Mouse (Mus musculus): ENCODE data around the gene Sipa1l3. TPM values are rescaled to one million over a fixed set of nuclear protein-coding genes. Genes with fewer than 3 reads are reported as not detected.
A peak's percentile ranks its signal among the peaks of the same experiment; 100 is the strongest.

Sipa1l3 gene
- polyA plus RNA-seq, 1 experiment from 2014 or later: 21.6 TPM

GRCm38 (mm10) chr7:29489851-29490250, 28.6 kb downstream of the Sipa1l3 start:
- Histone ChIP-seq H3K27ac (ENCODE audit: low read length) (peak overlapping the region; percentile 83), H3K27me3 (ENCODE audit: control insufficient read depth, insufficient read depth, low read depth, low read length) (no peaks in the 10 kb centered on the region), H3K4me2 (ENCODE audit: low read depth, low read length) (no peak overlapping the region), H3K9me3 (ENCODE audit: control insufficient read depth, low read length) (no peaks in the 10 kb centered on the region), H3K4me1 (replicated peaks; ENCODE audit: control insufficient read depth, insufficient read depth, low read length) (peaks cover 34% of the 10 kb centered on the region), H3K4me3 (ENCODE audit: low read length) (no peak overlapping the region), H3K9ac (ENCODE audit: low read length) (no peak overlapping the region; the same call in 1 of the 2 replicates), H3K36me3 (ENCODE audit: control insufficient read depth, insufficient read depth, low read length) (peaks cover 4% of the 10 kb centered on the region; the same call in 1 of the 2 replicates)
- peak; percentile 29; the same call in 1 of the 2 replicates for ATAC-seq (ENCODE audit: low read depth)
- 32% methylated on average over 7 of the region's 7 CpGs for WGBS

DNA sequence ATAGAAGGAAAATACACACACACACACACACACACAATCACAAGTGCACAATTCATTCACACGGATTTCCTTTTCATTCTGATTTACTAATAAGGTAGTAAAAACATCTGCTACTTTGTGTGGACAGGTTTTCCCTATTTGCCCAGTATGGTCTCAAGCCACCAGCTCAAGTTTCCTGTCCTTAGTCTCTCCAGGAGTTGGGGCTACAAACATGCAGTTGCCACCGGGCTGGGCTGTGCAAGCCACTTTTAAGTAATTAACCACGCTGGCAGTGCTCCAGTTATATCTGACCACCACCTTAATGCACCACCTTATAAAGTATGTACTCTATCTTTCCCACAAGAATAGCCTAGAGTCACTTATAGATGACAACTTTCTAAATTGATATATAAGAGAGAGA, 29.1 kb downstream of the Sipa1l3 start:
- Histone ChIP-seq H3K27ac (ENCODE audit: low read length) (peak overlapping the region; percentile 83), H3K36me3 (ENCODE audit: control insufficient read depth, insufficient read depth, low read length) (no peaks in the 10 kb centered on the region), H3K27me3 (ENCODE audit: control insufficient read depth, insufficient read depth, low read depth, low read length) (no peaks in the 10 kb centered on the region), H3K4me3 (ENCODE audit: low read length) (no peak overlapping the region), H3K4me2 (ENCODE audit: low read depth, low read length) (no peak overlapping the region), H3K4me1 (replicated peaks; ENCODE audit: control insufficient read depth, insufficient read depth, low read length) (peaks cover 34% of the 10 kb centered on the region), H3K9me3 (ENCODE audit: control insufficient read depth, low read length) (no peaks in the 10 kb centered on the region), H3K9ac (ENCODE audit: low read length) (no peak overlapping the region)
- WGBS: 34% methylated on average over 3 of the region's 3 CpGs
- no peak for ATAC-seq (ENCODE audit: low read depth)

GRCm38 (mm10) chr7:29486753-29487152, 31.7 kb downstream of the Sipa1l3 start:
- Histone ChIP-seq H3K36me3 (ENCODE audit: control insufficient read depth, insufficient read depth, low read length) (no peaks in the 10 kb centered on the region), H3K9ac (ENCODE audit: low read length) (no peak overlapping the region), H3K4me3 (ENCODE audit: low read length) (no peak overlapping the region), H3K9me3 (ENCODE audit: control insufficient read depth, low read length) (no peaks in the 10 kb centered on the region), H3K4me2 (ENCODE audit: low read depth, low read length) (no peak overlapping the region), H3K27ac (ENCODE audit: low read length) (no peak overlapping the region), H3K27me3 (ENCODE audit: control insufficient read depth, insufficient read depth, low read depth, low read length) (no peaks in the 10 kb centered on the region), H3K4me1 (replicated peaks; ENCODE audit: control insufficient read depth, insufficient read depth, low read length) (peaks cover 35% of the 10 kb centered on the region)
- no peak for ATAC-seq (ENCODE audit: low read depth)
- WGBS: 79% methylated on average over 3 of the region's 3 CpGs

DNA sequence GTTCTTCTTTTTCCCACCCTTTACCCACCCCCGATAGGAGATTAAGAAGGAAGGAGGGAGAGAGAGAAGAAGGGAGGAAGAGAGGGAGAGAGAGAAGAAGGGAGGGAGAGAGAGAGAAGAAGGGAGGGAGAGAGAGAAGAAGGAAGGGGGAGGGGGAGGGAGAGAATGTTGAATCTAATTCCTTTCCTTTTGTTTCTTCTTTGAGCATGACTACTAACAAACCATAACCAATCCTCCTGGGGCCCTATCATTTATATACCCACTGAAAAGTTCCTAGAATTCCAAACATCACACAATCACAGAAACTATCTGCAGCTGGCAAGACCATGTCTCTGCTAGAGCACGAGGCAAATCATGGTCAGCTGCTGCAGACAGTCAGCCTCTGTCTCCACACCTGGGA, 32.7 kb downstream of the Sipa1l3 start:
- no peak overlapping the region for H3K27ac ChIP-seq (ENCODE audit: low read length)
- no peak for ATAC-seq (ENCODE audit: low read depth)
- H3K36me3 ChIP-seq (ENCODE audit: control insufficient read depth, insufficient read depth, low read length): no peaks in the 10 kb centered on the region
- no peaks in the 10 kb centered on the region for H3K9me3 ChIP-seq (ENCODE audit: control insufficient read depth, low read length)
- H3K27me3 ChIP-seq (ENCODE audit: control insufficient read depth, insufficient read depth, low read depth, low read length): no peaks in the 10 kb centered on the region
- H3K4me1 ChIP-seq (replicated peaks; ENCODE audit: control insufficient read depth, insufficient read depth, low read length): peaks cover 38% of the 10 kb centered on the region
- WGBS: 49% methylated on average over 2 of the region's 2 CpGs
- no peak overlapping the region for H3K4me3 ChIP-seq (ENCODE audit: low read length)
- no peak overlapping the region for H3K4me2 ChIP-seq (ENCODE audit: low read depth, low read length)
- H3K9ac ChIP-seq (ENCODE audit: low read length): no peak overlapping the region

GRCm38 (mm10) chr7:29483556-29483955, 34.9 kb downstream of the Sipa1l3 start:
- no peak overlapping the region for H3K4me2 ChIP-seq (ENCODE audit: low read depth, low read length)
- no peak overlapping the region for H3K27ac ChIP-seq (ENCODE audit: low read length)
- no peaks in the 10 kb centered on the region for H3K27me3 ChIP-seq (ENCODE audit: control insufficient read depth, insufficient read depth, low read depth, low read length)
- no peaks in the 10 kb centered on the region for H3K36me3 ChIP-seq (ENCODE audit: control insufficient read depth, insufficient read depth, low read length)
- peaks cover 19% of the 10 kb centered on the region for H3K4me1 ChIP-seq (replicated peaks; ENCODE audit: control insufficient read depth, insufficient read depth, low read length)
- no peak for ATAC-seq (ENCODE audit: low read depth)
- H3K4me3 ChIP-seq (ENCODE audit: low read length): no peak overlapping the region
- no peaks in the 10 kb centered on the region for H3K9me3 ChIP-seq (ENCODE audit: control insufficient read depth, low read length)
- WGBS: 66% methylated on average over 4 of the region's 4 CpGs
- no peak overlapping the region for H3K9ac ChIP-seq (ENCODE audit: low read length)

- Histone ChIP-seq H3K36me3 (ENCODE audit: control insufficient read depth, insufficient read depth, low read length) (no peaks in the 10 kb centered on the region), H3K9me3 (ENCODE audit: control insufficient read depth, low read length) (no peaks in the 10 kb centered on the region), H3K27ac (ENCODE audit: low read length) (peak overlapping the region; percentile 69), H3K27me3 (ENCODE audit: control insufficient read depth, insufficient read depth, low read depth, low read length) (no peaks in the 10 kb centered on the region), H3K4me3 (ENCODE audit: low read length) (no peak overlapping the region), H3K4me2 (ENCODE audit: low read depth, low read length) (no peak overlapping the region), H3K9ac (ENCODE audit: low read length) (peak overlapping the region; percentile 45), H3K4me1 (replicated peaks; ENCODE audit: control insufficient read depth, insufficient read depth, low read length) (peaks cover 19% of the 10 kb centered on the region)
- ATAC-seq (ENCODE audit: low read depth): peak; percentile 56
- WGBS: 43% methylated on average over 15 of the region's 15 CpGs
Measured at GRCm38 (mm10) chr7:29481345-29482155, 36.9 kb downstream of the Sipa1l3 start.

- 78% methylated on average over 16 of the region's 16 CpGs for WGBS
- no peaks in the 10 kb centered on the region for H3K36me3 ChIP-seq (ENCODE audit: control insufficient read depth, insufficient read depth, low read length)
- peak overlapping the region; percentile 45; the same call in 1 of the 2 replicates for H3K9ac ChIP-seq (ENCODE audit: low read length)
- ATAC-seq (ENCODE audit: low read depth): peak; percentile 43
- H3K27me3 ChIP-seq (ENCODE audit: control insufficient read depth, insufficient read depth, low read depth, low read length): no peaks in the 10 kb centered on the region
- peak overlapping the region; percentile 69 for H3K27ac ChIP-seq (ENCODE audit: low read length)
- H3K9me3 ChIP-seq (ENCODE audit: control insufficient read depth, low read length): no peaks in the 10 kb centered on the region
- H3K4me2 ChIP-seq (ENCODE audit: low read depth, low read length): no peak overlapping the region
- peaks cover 19% of the 10 kb centered on the region for H3K4me1 ChIP-seq (replicated peaks; ENCODE audit: control insufficient read depth, insufficient read depth, low read length)
- no peak overlapping the region for H3K4me3 ChIP-seq (ENCODE audit: low read length)
Measured at GRCm38 (mm10) chr7:29480590-29481344, 37.7 kb downstream of the Sipa1l3 start.

DNA sequence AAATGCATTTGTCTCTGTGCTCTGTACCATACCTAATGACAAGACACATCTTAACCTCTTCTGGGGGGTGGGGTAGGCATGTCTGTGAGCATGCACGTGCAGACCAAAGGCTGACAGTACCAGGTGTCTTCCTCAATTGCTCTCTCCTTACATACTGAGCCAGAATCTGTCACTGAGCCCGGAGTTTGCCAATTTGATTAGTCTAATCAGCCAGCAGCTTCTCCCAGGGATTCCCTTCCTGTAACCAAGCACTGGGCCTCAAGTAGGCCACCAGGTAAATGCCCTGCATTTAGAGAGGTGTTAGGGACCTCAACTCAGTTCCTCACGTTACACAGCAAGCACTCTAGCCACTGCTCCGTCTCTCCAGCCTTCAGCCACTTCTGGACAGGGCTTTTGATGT, 38.3 kb downstream of the Sipa1l3 start:
- Histone ChIP-seq H3K9me3 (ENCODE audit: control insufficient read depth, low read length) (no peaks in the 10 kb centered on the region), H3K27ac (ENCODE audit: low read length) (no peak overlapping the region; the same call in 1 of the 2 replicates), H3K4me3 (ENCODE audit: low read length) (no peak overlapping the region), H3K4me2 (ENCODE audit: low read depth, low read length) (no peak overlapping the region), H3K9ac (ENCODE audit: low read length) (no peak overlapping the region), H3K4me1 (replicated peaks; ENCODE audit: control insufficient read depth, insufficient read depth, low read length) (peaks cover 19% of the 10 kb centered on the region), H3K27me3 (ENCODE audit: control insufficient read depth, insufficient read depth, low read depth, low read length) (no peaks in the 10 kb centered on the region), H3K36me3 (ENCODE audit: control insufficient read depth, insufficient read depth, low read length) (no peaks in the 10 kb centered on the region)
- whole genome bisulfite sequencing: 75% methylated on average over 4 of the region's 4 CpGs
- ATAC-seq (ENCODE audit: low read depth): no peak

DNA sequence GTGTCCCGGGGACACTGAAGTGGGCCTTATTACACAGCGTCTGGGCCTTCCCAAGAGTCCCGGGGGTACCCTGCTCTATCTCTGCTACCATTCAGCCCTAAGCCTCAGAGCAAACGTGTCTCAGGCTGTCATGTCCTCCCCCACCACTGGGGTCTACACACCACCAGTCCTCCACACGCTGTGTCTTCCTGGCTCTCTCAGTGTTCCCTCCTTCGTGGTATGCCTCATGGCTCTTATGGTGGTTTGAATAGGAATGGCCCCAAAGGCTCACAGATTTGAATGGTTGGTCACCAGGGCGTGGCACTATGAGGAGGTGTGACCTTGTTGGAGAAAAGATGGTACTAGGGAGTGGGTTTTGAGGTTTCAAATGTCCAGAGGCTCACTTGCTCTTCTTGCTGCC, 43.4 kb downstream of the Sipa1l3 start:
- Histone ChIP-seq H3K4me3 (ENCODE audit: low read length) (no peak overlapping the region), H3K9ac (ENCODE audit: low read length) (no peak overlapping the region), H3K27ac (ENCODE audit: low read length) (no peak overlapping the region), H3K4me1 (replicated peaks; ENCODE audit: control insufficient read depth, insufficient read depth, low read length) (peaks cover 28% of the 10 kb centered on the region), H3K27me3 (ENCODE audit: control insufficient read depth, insufficient read depth, low read depth, low read length) (no peaks in the 10 kb centered on the region), H3K4me2 (ENCODE audit: low read depth, low read length) (no peak overlapping the region), H3K36me3 (ENCODE audit: control insufficient read depth, insufficient read depth, low read length) (no peaks in the 10 kb centered on the region), H3K9me3 (ENCODE audit: control insufficient read depth, low read length) (no peaks in the 10 kb centered on the region)
- WGBS: 82% methylated on average over 7 of the region's 7 CpGs
- ATAC-seq (ENCODE audit: low read depth): no peak
